Mouse (Mus musculus) left cerebral cortex, postnatal 4 days (tissue): ENCODE data around the gene Chd6. TPM values are rescaled to one million over a fixed set of nuclear protein-coding genes. Genes with fewer than 3 reads are reported as not detected.

ENCODE experiments used
- DNase-seq: peaks from one replicate; pipeline ENCODE4 v3.0.0-alpha.2; 2022
- intact Hi-C: fragments of 180-260 bp; cut with DNase I; formaldehyde crosslinking; loops from one replicate; pipeline ENCODE4 v1.15.1; 2025
- total RNA-seq, 2 experiments: library from RNA; stranded (reverse); gene quantifications; 2 replicates each; pipeline ENCODE4 v1.2.3; 2021

Chd6 gene
- total RNA-seq, 2 experiments from 2014 or later, result 59.1 to 66.4 TPM

GRCm38 (mm10) chr2:161076262-161076661 is 32.6 kb downstream of the Chd6 start:
- intact Hi-C loops, result no loop called here
- DNase-seq, result no peak

GRCm38 (mm10) chr2:161075553-161075952 is 33.3 kb downstream of the Chd6 start:
- intact Hi-C loops, result no loop called here
- DNase-seq, result no peak

GRCm38 (mm10) chr2:161066097-161066759 is 42.6 kb downstream of the Chd6 start:
- intact Hi-C loops, result no loop called here

GRCm38 (mm10) chr2:161065594-161065993 is 43.3 kb downstream of the Chd6 start:
- DNase-seq, result no peak
- intact Hi-C loops, result no loop called here

More at GRCm38 (mm10) chr2:161066097-161066759, 42.6 kb downstream of the Chd6 start:
- DNase-seq, result no peak

GRCm38 (mm10) chr2:161064836-161065235 is 44.0 kb downstream of the Chd6 start:
- intact Hi-C loops, result no loop called here

GRCm38 (mm10) chr2:161058841-161059240 is 50.0 kb downstream of the Chd6 start:
- DNase-seq, result no peak
- intact Hi-C loops, result no loop called here

More at GRCm38 (mm10) chr2:161064836-161065235, 44.0 kb downstream of the Chd6 start:
- DNase-seq, result no peak

GRCm38 (mm10) chr2:161053765-161054164 is 55.1 kb downstream of the Chd6 start:
- intact Hi-C loops, result no loop called here
- DNase-seq, result no peak

GRCm38 (mm10) chr2:161052175-161052574 is 56.7 kb downstream of the Chd6 start:
- no peak for DNase-seq
- intact Hi-C loops, result no loop called here

GRCm38 (mm10) chr2:161049426-161049825 is 59.4 kb downstream of the Chd6 start:
- no peak for DNase-seq
- intact Hi-C loops, result loop anchor here (5.0 kb wide), 1 partner anchor 58 kb away; the partner anchor contains the start of gene Chd6

- intact Hi-C loops, result loop anchor here (5.0 kb wide), 1 partner anchor 63 kb away; the partner anchor contains the start of gene Chd6
- no peak for DNase-seq
Measured at GRCm38 (mm10) chr2:161044492-161045201, 64.2 kb downstream of the Chd6 start.

- intact Hi-C loops, result no loop called here
- DNase-seq, result no peak
Measured at GRCm38 (mm10) chr2:161042874-161043273, 66.0 kb downstream of the Chd6 start.

GRCm38 (mm10) chr2:161040743-161041142 is 68.1 kb downstream of the Chd6 start:
- DNase-seq, result no peak
- intact Hi-C loops, result no loop called here

- intact Hi-C loops, result no loop called here
- no peak for DNase-seq
Measured at GRCm38 (mm10) chr2:161037766-161038165, 71.1 kb downstream of the Chd6 start.

- intact Hi-C loops, result no loop called here
- no peak for DNase-seq
Measured at GRCm38 (mm10) chr2:161033141-161033540, 75.7 kb downstream of the Chd6 start.

GRCm38 (mm10) chr2:161032394-161032793 is 76.5 kb downstream of the Chd6 start:
- intact Hi-C loops, result no loop called here
- peak; percentile 21 for DNase-seq

- intact Hi-C loops, result no loop called here
- no peak for DNase-seq
Measured at GRCm38 (mm10) chr2:161024606-161025005, 84.3 kb downstream of the Chd6 start.

GRCm38 (mm10) chr2:161017913-161018312 is 91.0 kb downstream of the Chd6 start:
- no peak for DNase-seq
- intact Hi-C loops, result no loop called here

GRCm38 (mm10) chr2:161012577-161013251 is 96.2 kb downstream of the Chd6 start:
- DNase-seq, result no peak
- intact Hi-C loops, result no loop called here

GRCm38 (mm10) chr2:161004338-161004737 is 104.5 kb downstream of the Chd6 start:
- intact Hi-C loops, result no loop called here
- DNase-seq, result no peak

- DNase-seq, result no peak
- intact Hi-C loops, result no loop called here
Measured at GRCm38 (mm10) chr2:160996987-160997763, 111.7 kb downstream of the Chd6 start.

GRCm38 (mm10) chr2:160994181-160994580 is 114.7 kb downstream of the Chd6 start:
- peak; percentile 23 for DNase-seq
- intact Hi-C loops, result no loop called here
